Comparison of ENCODE assay signal across 15 mouse cellular contexts in the genomic region with DNA sequence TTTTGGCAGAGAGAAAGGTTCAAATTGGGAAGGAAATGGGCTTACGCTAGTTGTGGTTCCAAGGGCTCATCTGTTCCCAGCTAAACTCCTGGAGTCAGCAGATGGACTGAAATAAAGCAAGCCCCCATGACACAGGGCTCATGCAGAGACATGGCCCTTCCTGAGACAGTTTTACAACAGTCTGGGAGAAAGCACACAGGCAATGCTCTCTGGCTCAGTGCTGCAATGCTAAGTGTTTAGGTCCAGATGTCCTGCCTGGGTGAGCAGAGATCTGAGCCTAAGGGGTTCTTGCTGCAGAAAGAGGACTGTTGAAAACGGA. TPM values are rescaled to one million over a fixed set of nuclear protein-coding genes. Genes with fewer than 3 reads are reported as not detected.
DNase-seq lines count a peak whose midpoint lies in the region; ATAC-seq and TF ChIP-seq lines count a peak whose summit lies in the region.
"Had no signal": no experiment of that assay in that cellular context is flagged by ENCODE, and none has a peak within 500 bp of the region (broad histone marks: within the 10 kb centered on the region; RNA-seq: fewer than 3 reads in every experiment).

No protein-coding gene starts in this region.

- H3K4me1 ChIP-seq in limb, embryonic 15.5 days, result peaks cover 33% of the 10 kb centered on the region

- 31% methylated on average over 2 of the region's 2 CpGs for WGBS in limb, embryonic 15.5 days

- no peak overlapping the region for H3K9ac ChIP-seq in limb, embryonic 15.5 days
- H3K9ac ChIP-seq: liver, embryonic 13.5 days; midbrain, embryonic 12.5 days had no signal

- peak; percentile 20; the same call in 1 of the 2 replicates for ATAC-seq in frontal cortex, adult (ENCODE audit: low TSS enrichment)
- ATAC-seq in limb, embryonic 15.5 days (ENCODE audit: insufficient number of reproducible peaks, low FRiP score, low TSS enrichment, low read depth), result no peak

- H3K36me3 ChIP-seq in limb, embryonic 15.5 days, result no peaks in the 10 kb centered on the region
- H3K36me3 ChIP-seq: midbrain, embryonic 12.5 days had no signal

- no peak for TF ChIP-seq CTCF in brain, embryonic 14.5 days (IDR thresholded peaks at IDR 0.05; ENCODE audit: borderline replicate concordance, extremely low read depth, insufficient read depth, insufficient read length)

- H3K9me3 ChIP-seq in limb, embryonic 15.5 days, result no peaks in the 10 kb centered on the region
- H3K9me3 ChIP-seq: liver, embryonic 13.5 days; midbrain, embryonic 12.5 days had no signal

- H3K27me3 ChIP-seq in limb, embryonic 15.5 days, result no peaks in the 10 kb centered on the region
- H3K27me3 ChIP-seq: liver, embryonic 13.5 days; midbrain, embryonic 12.5 days had no signal

- no peak overlapping the region for H3K4me2 ChIP-seq in limb, embryonic 15.5 days
- H3K4me2 ChIP-seq: liver, embryonic 13.5 days; midbrain, embryonic 12.5 days had no signal

- H3K4me3 ChIP-seq in limb, embryonic 15.5 days, result no peak overlapping the region
- H3K4me3 ChIP-seq: liver, embryonic 13.5 days; midbrain, embryonic 12.5 days had no signal

- peak overlapping the region; percentile 61 for H3K27ac ChIP-seq in limb, embryonic 15.5 days
- H3K27ac ChIP-seq: liver, embryonic 13.5 days; midbrain, embryonic 12.5 days had no signal

- no peak for TF ChIP-seq POLR2A in brain, embryonic 14.5 days (IDR thresholded peaks at IDR 0.05; ENCODE audit: borderline replicate concordance, extremely low read depth, insufficient read depth, insufficient read length, poor library complexity, severe bottlenecking)

- DNase-seq in frontal cortex, postnatal 36 days (ENCODE audit: low spot score in 2 of 2), result no peak
- peak; percentile 57 for DNase-seq in layer of hippocampus, adult 11-12 months (ENCODE audit: low spot score)
- DNase-seq in layer of hippocampus, postnatal 10 days (ENCODE audit: low spot score in 2 of 2), result no peak
- DNase-seq in brain, embryonic 14.5 days (ENCODE audit: low read depth), result peak; percentile 31
- no peak for DNase-seq in ovary, adult 18-20 months (ENCODE audit: low spot score)
- DNase-seq in ovary, postnatal 10 days (ENCODE audit: low spot score), result no peak
- DNase-seq: B cell, adult 2 months; cerebellum, adult 11-12 months; gastrocnemius, postnatal 14 days; liver, embryonic 13.5 days; thymus, postnatal 4 days had no signal

RNA-seq across cellular contexts. Expression of a gene that starts 15.6 kb away (rescaled TPM):
- 10 to 100 TPM; 15.3 TPM for total RNA-seq in layer of hippocampus, postnatal 10 days (2021)
- polyA plus RNA-seq in brain, embryonic 14.5 days (2012; rRNA removed), result 5.1 and 6.9 TPM in 2 replicates
- polyA plus RNA-seq in limb, embryonic 15.5 days (2015; fragmentation: Nextera tagmentation; extraction: Ambion mirVana), result 3.4 and 6.7 TPM in 2 replicates

RNA-seq across cellular contexts. Expression of a gene that starts 37.3 kb away (rescaled TPM):
- 1 to 10 TPM; 3.6 to 3.7 TPM for total RNA-seq in layer of hippocampus, postnatal 10 days (2021)
- polyA plus RNA-seq in brain, embryonic 14.5 days (2012; rRNA removed), result 6.5 and 9.1 TPM in 2 replicates
- 1.2 and 4.0 TPM in 2 replicates for polyA plus RNA-seq in limb, embryonic 15.5 days (2015; fragmentation: Nextera tagmentation; extraction: Ambion mirVana)
- total RNA-seq: layer of hippocampus, adult 18-20 months had no signal
- polyA plus RNA-seq: liver, embryonic 13.5 days had no signal

Comparison
In these comparisons a context has a peak if more than half of its experiments do, and no peak if none do; other contexts are left out.
1. DNase-seq: peak in layer of hippocampus, adult 11-12 months (single experiment) and brain, embryonic 14.5 days (single experiment); none in frontal cortex, postnatal 36 days (0 of 2), layer of hippocampus, postnatal 10 days (0 of 2), ovary, adult 18-20 months (single experiment) and ovary, postnatal 10 days (single experiment).